Mouse (Mus musculus): ENCODE data around the gene Batf2. TPM values are rescaled to one million over a fixed set of nuclear protein-coding genes. Genes with fewer than 3 reads are reported as not detected.

The Batf2 gene
- total RNA-seq, 1 experiment = 0.18 TPM

DNA sequence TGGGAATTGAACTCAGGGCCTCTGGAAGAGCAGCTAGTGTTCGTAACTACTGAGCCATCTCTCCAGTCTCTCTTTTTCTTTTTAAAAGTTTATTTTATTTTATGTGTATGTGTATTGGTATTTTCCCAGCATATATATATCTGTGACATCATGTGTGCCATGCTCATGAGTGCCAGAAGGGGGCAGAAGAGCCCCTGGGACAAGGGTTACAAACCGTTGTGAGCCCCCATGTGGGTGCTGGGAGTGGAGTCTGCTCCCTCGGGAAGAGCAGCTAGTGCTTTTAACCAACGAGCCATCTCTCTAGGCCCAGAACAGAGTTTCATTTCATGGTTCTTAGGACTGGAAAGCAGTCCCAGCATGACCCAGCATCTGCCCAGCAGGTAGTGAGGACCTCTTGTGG lies 26.0 kb downstream of the Batf2 start:
- Histone ChIP-seq H3K36me3 (ENCODE audit: control insufficient read depth, insufficient read depth, low read length, poor library complexity, severe bottlenecking) (no peaks in the 10 kb centered on the region), H3K27ac (ENCODE audit: insufficient read depth, low read depth, low read length, poor library complexity, severe bottlenecking) (no peak overlapping the region), H3K9me3 (ENCODE audit: control insufficient read depth, insufficient read depth, low read depth, low read length) (no peaks in the 10 kb centered on the region), H3K4me1 (ENCODE audit: control insufficient read depth in 2 of 2, insufficient read depth in 2 of 2, low read length in 2 of 2, poor library complexity in 1 of 2) (no peaks in the 10 kb centered on the region; a peak in 1 of 4 replicates), H3K9ac (ENCODE audit: insufficient read depth, low read depth, low read length, poor library complexity, severe bottlenecking) (no peak overlapping the region), H3K4me3 (ENCODE audit: insufficient read depth in 1 of 2, low read depth in 1 of 2, low read length in 2 of 2, poor library complexity in 1 of 2, severe bottlenecking in 1 of 2) (no peak overlapping the region)
- TF ChIP-seq CHD2 (IDR thresholded peaks at IDR 0.05; ENCODE audit: low read depth, low read length) (no peak), MAFK (IDR thresholded peaks at IDR 0.05; ENCODE audit: insufficient read depth, low read depth, low read length) (no peak), ZNF384 (IDR thresholded peaks at IDR 0.05; ENCODE audit: low read depth, low read length) (no peak), ZC3H11A (IDR thresholded peaks at IDR 0.05; ENCODE audit: borderline replicate concordance, low read depth, low read length) (no peak), HCFC1 (IDR thresholded peaks at IDR 0.05; ENCODE audit: borderline replicate concordance, insufficient read depth, low read length) (no peak)
- DNase-seq (ENCODE audit: low read depth, low spot score) = peak; percentile 17
- in situ Hi-C loops (cut with MboI; ENCODE audit: low sequenced_read_pairs in 2 of 2, unreplicated experiment in 2 of 2) = no loop called here

DNA sequence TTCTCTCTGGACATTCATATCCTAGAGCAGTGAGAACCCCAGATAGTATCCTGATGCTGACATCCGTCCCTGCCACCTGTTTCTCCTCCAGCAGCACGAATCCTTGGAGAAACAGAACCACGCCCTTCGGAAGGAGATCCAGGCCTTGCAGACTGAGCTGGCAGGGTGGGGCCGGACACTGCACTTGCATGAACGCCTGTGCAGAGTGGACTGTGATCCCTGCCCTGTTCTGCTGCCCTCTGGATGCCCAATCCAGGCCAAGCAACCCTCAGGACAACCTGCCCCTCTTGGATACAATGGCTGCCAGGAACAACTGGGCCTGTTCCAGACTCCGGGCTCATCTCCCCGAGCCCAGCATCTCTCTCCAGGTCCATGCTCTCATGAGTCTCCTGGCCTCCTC lies 30.4 kb downstream of the Batf2 start:
- Histone ChIP-seq H3K9ac (ENCODE audit: insufficient read depth, low read depth, low read length, poor library complexity, severe bottlenecking) (no peak overlapping the region), H3K9me3 (ENCODE audit: control insufficient read depth, insufficient read depth, low read depth, low read length) (no peaks in the 10 kb centered on the region), H3K4me3 (ENCODE audit: insufficient read depth in 1 of 2, low read depth in 1 of 2, low read length in 2 of 2, poor library complexity in 1 of 2, severe bottlenecking in 1 of 2) (no peak overlapping the region), H3K4me1 (ENCODE audit: control insufficient read depth in 2 of 2, insufficient read depth in 2 of 2, low read length in 2 of 2, poor library complexity in 1 of 2) (no peaks in the 10 kb centered on the region), H3K27ac (ENCODE audit: insufficient read depth, low read depth, low read length, poor library complexity, severe bottlenecking) (no peak overlapping the region), H3K36me3 (ENCODE audit: control insufficient read depth, insufficient read depth, low read length, poor library complexity, severe bottlenecking) (no peaks in the 10 kb centered on the region)
- DNase-seq (ENCODE audit: low read depth, low spot score) = no peak
- in situ Hi-C loops (cut with MboI; ENCODE audit: low sequenced_read_pairs in 2 of 2, unreplicated experiment in 2 of 2) = no loop called here
- TF ChIP-seq ZNF384 (IDR thresholded peaks at IDR 0.05; ENCODE audit: low read depth, low read length) = no peak

DNA sequence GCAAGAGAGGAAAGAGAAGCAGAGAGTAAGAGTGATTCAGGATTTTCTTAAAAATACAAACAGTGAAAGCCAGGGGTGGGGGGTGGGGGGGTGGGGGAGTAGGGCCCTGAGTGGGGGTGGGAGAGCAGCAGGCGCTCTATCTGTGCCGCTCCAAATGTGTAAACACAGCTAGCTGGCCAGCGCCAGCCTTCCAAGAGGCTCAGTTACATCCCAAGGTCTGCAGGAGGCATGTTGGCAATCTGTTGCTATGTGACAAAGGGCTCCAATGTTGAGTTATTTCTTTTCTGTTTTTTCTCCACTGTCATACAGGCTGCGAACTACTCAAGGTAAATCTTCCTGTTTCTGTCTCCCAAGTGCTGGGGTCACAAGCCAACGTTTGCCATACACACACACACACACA lies 34.0 kb downstream of the Batf2 start:
- Histone ChIP-seq H3K9me3 (ENCODE audit: control insufficient read depth, insufficient read depth, low read depth, low read length) (no peaks in the 10 kb centered on the region), H3K9ac (ENCODE audit: insufficient read depth, low read depth, low read length, poor library complexity, severe bottlenecking) (no peak overlapping the region), H3K27ac (ENCODE audit: insufficient read depth, low read depth, low read length, poor library complexity, severe bottlenecking) (no peak overlapping the region), H3K36me3 (ENCODE audit: control insufficient read depth, insufficient read depth, low read length, poor library complexity, severe bottlenecking) (no peaks in the 10 kb centered on the region), H3K4me3 (ENCODE audit: insufficient read depth in 1 of 2, low read depth in 1 of 2, low read length in 2 of 2, poor library complexity in 1 of 2, severe bottlenecking in 1 of 2) (no peak overlapping the region), H3K4me1 (ENCODE audit: control insufficient read depth in 2 of 2, insufficient read depth in 2 of 2, low read length in 2 of 2, poor library complexity in 1 of 2) (no peaks in the 10 kb centered on the region)
- in situ Hi-C loops (cut with MboI; ENCODE audit: low sequenced_read_pairs in 2 of 2, unreplicated experiment in 2 of 2) = no loop called here
- DNase-seq (ENCODE audit: low read depth, low spot score) = no peak
- TF ChIP-seq ZNF384 (IDR thresholded peaks at IDR 0.05; ENCODE audit: low read depth, low read length) (no peak), MAFK (IDR thresholded peaks at IDR 0.05; ENCODE audit: insufficient read depth, low read depth, low read length) (no peak), HCFC1 (IDR thresholded peaks at IDR 0.05; ENCODE audit: borderline replicate concordance, insufficient read depth, low read length) (no peak), ZC3H11A (IDR thresholded peaks at IDR 0.05; ENCODE audit: borderline replicate concordance, low read depth, low read length) (no peak), CHD2 (IDR thresholded peaks at IDR 0.05; ENCODE audit: low read depth, low read length) (no peak)

DNA sequence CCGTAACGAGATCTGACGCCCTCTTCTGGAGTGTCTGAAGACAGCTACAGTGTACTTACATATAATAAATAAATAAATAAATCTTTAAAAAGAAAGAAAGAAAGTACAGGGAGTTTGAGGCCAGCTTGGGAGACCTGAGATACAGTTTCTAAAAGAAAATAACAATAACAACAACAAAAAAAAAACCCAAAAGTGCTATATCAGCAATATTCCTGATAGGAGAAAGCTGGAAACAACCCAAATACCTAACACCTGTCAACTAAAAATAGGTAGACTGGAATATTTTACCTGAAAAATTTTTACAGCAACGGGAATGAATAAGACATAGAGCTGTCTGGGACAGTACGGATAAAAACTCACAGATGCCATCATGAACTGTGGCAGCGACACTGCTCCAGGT lies 38.0 kb downstream of the Batf2 start:
- no peaks in the 10 kb centered on the region for H3K9me3 ChIP-seq (ENCODE audit: control insufficient read depth, insufficient read depth, low read depth, low read length)
- no peak for DNase-seq (ENCODE audit: low read depth, low spot score)
- peaks cover 0 to 2% of the 10 kb centered on the region in 2 experiments; a peak in 1 of 4 replicates for H3K4me1 ChIP-seq (ENCODE audit: control insufficient read depth in 2 of 2, insufficient read depth in 2 of 2, low read length in 2 of 2, poor library complexity in 1 of 2)
- TF ChIP-seq CHD2 (IDR thresholded peaks at IDR 0.05; ENCODE audit: low read depth, low read length) (no peak), MAFK (IDR thresholded peaks at IDR 0.05; ENCODE audit: insufficient read depth, low read depth, low read length) (peak; percentile 88)
- H3K9ac ChIP-seq (ENCODE audit: insufficient read depth, low read depth, low read length, poor library complexity, severe bottlenecking) = no peak overlapping the region
- in situ Hi-C loops (cut with MboI; ENCODE audit: low sequenced_read_pairs in 2 of 2, unreplicated experiment in 2 of 2) = no loop called here
- no peak overlapping the region for H3K27ac ChIP-seq (ENCODE audit: insufficient read depth, low read depth, low read length, poor library complexity, severe bottlenecking)
- H3K4me3 ChIP-seq (ENCODE audit: insufficient read depth in 1 of 2, low read depth in 1 of 2, low read length in 2 of 2, poor library complexity in 1 of 2, severe bottlenecking in 1 of 2) = no peak overlapping the region
- H3K36me3 ChIP-seq (ENCODE audit: control insufficient read depth, insufficient read depth, low read length, poor library complexity, severe bottlenecking) = no peaks in the 10 kb centered on the region

DNA sequence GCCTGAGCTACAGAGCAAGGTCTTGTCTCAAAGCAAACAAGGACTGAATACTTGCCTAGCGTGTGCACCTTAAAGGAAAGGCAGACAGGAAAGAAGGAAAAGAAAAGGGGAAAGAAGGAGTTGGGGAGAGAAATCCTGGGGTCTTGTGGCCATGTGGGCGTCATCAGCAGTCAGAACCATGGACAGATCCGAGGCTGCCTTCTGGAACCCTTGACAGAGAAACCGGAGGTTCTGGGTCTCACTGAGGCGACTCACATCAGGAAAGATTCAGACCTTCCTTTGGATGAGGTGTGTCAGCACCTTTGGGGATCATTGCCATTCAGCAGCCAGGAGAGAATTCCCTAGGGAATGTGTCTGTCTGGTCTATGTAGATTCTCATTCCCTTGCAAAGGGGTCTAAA lies 40.8 kb downstream of the Batf2 start:
- Histone ChIP-seq H3K4me3 (ENCODE audit: insufficient read depth in 1 of 2, low read depth in 1 of 2, low read length in 2 of 2, poor library complexity in 1 of 2, severe bottlenecking in 1 of 2) (no peak overlapping the region), H3K4me1 (ENCODE audit: control insufficient read depth in 2 of 2, insufficient read depth in 2 of 2, low read length in 2 of 2, poor library complexity in 1 of 2) (peaks cover 0 to 7% of the 10 kb centered on the region in 2 experiments; a peak in 1 of 4 replicates), H3K9me3 (ENCODE audit: control insufficient read depth, insufficient read depth, low read depth, low read length) (no peaks in the 10 kb centered on the region), H3K36me3 (ENCODE audit: control insufficient read depth, insufficient read depth, low read length, poor library complexity, severe bottlenecking) (no peaks in the 10 kb centered on the region), H3K9ac (ENCODE audit: insufficient read depth, low read depth, low read length, poor library complexity, severe bottlenecking) (no peak overlapping the region), H3K27ac (ENCODE audit: insufficient read depth, low read depth, low read length, poor library complexity, severe bottlenecking) (no peak overlapping the region)
- in situ Hi-C loops (cut with MboI; ENCODE audit: low sequenced_read_pairs in 2 of 2, unreplicated experiment in 2 of 2) = no loop called here
- TF ChIP-seq CHD2 (IDR thresholded peaks at IDR 0.05; ENCODE audit: low read depth, low read length) (no peak), HCFC1 (IDR thresholded peaks at IDR 0.05; ENCODE audit: borderline replicate concordance, insufficient read depth, low read length) (no peak), ZC3H11A (IDR thresholded peaks at IDR 0.05; ENCODE audit: borderline replicate concordance, low read depth, low read length) (no peak), MAFK (IDR thresholded peaks at IDR 0.05; ENCODE audit: insufficient read depth, low read depth, low read length) (no peak), ZNF384 (IDR thresholded peaks at IDR 0.05; ENCODE audit: low read depth, low read length) (no peak)
- peak; percentile 50 for DNase-seq (ENCODE audit: low read depth, low spot score)

All from ES-E14 (cell line).